ENCODE assay signal across 8 mouse cellular contexts in genomic region chr5:37050521-37051373, GRCm38 (mm10). TPM values are rescaled to one million over a fixed set of nuclear protein-coding genes. Genes with fewer than 3 reads are reported as not detected.
DNase-seq lines count a peak whose midpoint lies in the region; ATAC-seq and TF ChIP-seq lines count a peak whose summit lies in the region.

No protein-coding gene starts in this region.

- TF ChIP-seq CTCF in left cerebral cortex, adult 2 months (IDR thresholded peaks at IDR 0.05): no peak
- 0 out of 2 replicates have a peak, but pooled peaks have one; percentile 17 for TF ChIP-seq CTCF in thymus, adult 2 months (IDR thresholded peaks at IDR 0.05; ENCODE audit: borderline replicate concordance, control insufficient read depth, extremely low read depth, insufficient read depth, low read length, poor library complexity)

- no peak for ATAC-seq in liver, embryonic 16.5 days (ENCODE audit: low read depth)

- WGBS in liver, embryonic 16.5 days (ENCODE audit: insufficient replicate concordance): 22% methylated on average over 9 of the region's 9 CpGs
- WGBS in thymus, adult 2 months: 7% methylated on average over 9 of the region's 9 CpGs

- no peaks in the 10 kb centered on the region for H3K9me3 ChIP-seq in liver, embryonic 16.5 days (replicated peaks; ENCODE audit: control insufficient read depth, low read length)

- no peaks in the 10 kb centered on the region for H3K36me3 ChIP-seq in liver, embryonic 16.5 days (ENCODE audit: control insufficient read depth, insufficient read depth)
- H3K36me3 ChIP-seq in thymus, adult 2 months (ENCODE audit: control insufficient read depth, insufficient read depth, low read length): no peaks in the 10 kb centered on the region

- intact Hi-C loops in left cerebral cortex, adult 2 months (cut with DNase I): no loop called here

- peak overlapping the region; percentile 30; the same call in 1 of the 2 replicates for H3K27ac ChIP-seq in left cerebral cortex, adult 2 months
- no peak overlapping the region for H3K27ac ChIP-seq in liver, embryonic 16.5 days (ENCODE audit: low read length)
- peak overlapping the region; percentile 88 for H3K27ac ChIP-seq in thymus, adult 2 months (ENCODE audit: control insufficient read depth, insufficient read depth, low read length)

- no peak overlapping the region for H3K9ac ChIP-seq in liver, embryonic 16.5 days (ENCODE audit: low read depth, low read length)

- no peaks in the 10 kb centered on the region for H3K4me1 ChIP-seq in liver, embryonic 16.5 days (ENCODE audit: control insufficient read depth, low read depth, low read length)
- peaks cover 82% of the 10 kb centered on the region for H3K4me1 ChIP-seq in thymus, adult 2 months (replicated peaks; ENCODE audit: control insufficient read depth, insufficient read depth, low read length)

- 0 out of 2 replicates have a peak overlapping the region, but pooled peaks have one; percentile 4 for H3K4me2 ChIP-seq in liver, embryonic 16.5 days (ENCODE audit: low read depth, low read length)

- no peak overlapping the region for H3K4me3 ChIP-seq in left cerebral cortex, adult 2 months
- no peak overlapping the region for H3K4me3 ChIP-seq in liver, embryonic 16.5 days (ENCODE audit: low read depth, low read length)
- H3K4me3 ChIP-seq in thymus, adult 2 months (ENCODE audit: control insufficient read depth, insufficient read depth, low read length): peak overlapping the region; percentile 56

- peak in 1 of 2 experiments; percentile 34 for DNase-seq in left cerebral cortex, adult 2 months (ENCODE audit: extremely low spot score in 1 of 2, low spot score in 2 of 2)
- DNase-seq in left cerebral cortex, adult 18-20 months (ENCODE audit: low spot score in 2 of 2): no peak
- peak; percentile 25 for DNase-seq in NIH3T3 (ENCODE audit: low read depth)
- peak; percentile 59 for DNase-seq in thymus, adult 2 months
- no peak for DNase-seq in cerebellum, adult 11-12 months
- DNase-seq in layer of hippocampus, adult 9-10 months (ENCODE audit: low spot score): no peak
- DNase-seq in embryo, embryonic 11 days: no peak

- peak; percentile 39; the same call in 1 of the 2 replicates for TF ChIP-seq POLR2A in thymus, adult 2 months (IDR thresholded peaks at IDR 0.05; ENCODE audit: control insufficient read depth, extremely low read depth, insufficient read depth, low read length, poor library complexity)

- no peaks in the 10 kb centered on the region for H3K27me3 ChIP-seq in liver, embryonic 16.5 days (ENCODE audit: control insufficient read depth, insufficient read depth, low read depth, low read length)
- no peaks in the 10 kb centered on the region for H3K27me3 ChIP-seq in thymus, adult 2 months (ENCODE audit: control insufficient read depth, insufficient read depth, low read length)

RNA-seq across cellular contexts. Expression of gene Gm1043, which starts 34.4 kb away (rescaled TPM):
- 10 to 100 TPM; 42.7 to 48.5 TPM for total RNA-seq in left cerebral cortex, adult 2 months (2021)
- total RNA-seq in left cerebral cortex, adult 18-20 months (2021): 10 to 100 TPM; 34.0 to 35.9 TPM
- polyA plus RNA-seq in liver, embryonic 16.5 days (2015; fragmentation: Nextera tagmentation; extraction: Ambion mirVana): not detected in 2 replicates
- polyA plus RNA-seq in thymus, adult 2 months (2012; rRNA removed): 3.6 and 4.3 TPM in 2 replicates

Comparison
In these comparisons a context has a peak if more than half of its experiments do, and no peak if none do; other contexts are left out.
1. DNase-seq: peak in NIH3T3 (single experiment) and thymus, adult 2 months (single experiment); none in left cerebral cortex, adult 18-20 months (0 of 2), cerebellum, adult 11-12 months (single experiment), layer of hippocampus, adult 9-10 months (single experiment) and embryo, embryonic 11 days (single experiment).